Mouse (Mus musculus): ENCODE results near the gene Skap1.

DNA sequence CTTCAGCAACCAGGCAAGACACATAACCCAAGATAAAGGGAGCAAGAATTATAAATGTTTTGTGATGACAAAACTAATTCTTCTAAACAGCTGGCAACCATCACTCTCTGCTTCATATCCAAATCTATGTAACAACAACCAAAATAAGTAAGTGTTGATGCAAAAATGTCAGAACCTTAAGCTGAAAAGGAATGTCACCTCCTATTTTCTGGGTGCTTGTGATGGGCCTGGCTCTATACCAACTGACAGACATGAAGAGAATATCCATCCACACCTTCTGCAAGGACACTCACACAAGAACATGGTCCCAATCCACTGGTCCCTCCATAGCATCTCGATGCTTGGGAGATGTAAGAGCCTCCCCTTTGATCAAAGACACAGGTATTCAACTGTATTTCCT, 194.0 kb downstream of the Skap1 start:
- no peak for TF ChIP-seq GATA1 (IDR thresholded peaks at IDR 0.05; ENCODE audit: borderline replicate concordance, low read length)
- no peak for TF ChIP-seq FLI1 (IDR thresholded peaks at IDR 0.05; ENCODE audit: low read length)

Data from megakaryocyte, embryonic 14.5 days (primary cell).